Mouse (Mus musculus) kidney, embryonic 14.5 days (tissue): ENCODE data around the gene Thap2. TPM values are rescaled to one million over a fixed set of nuclear protein-coding genes. Genes with fewer than 3 reads are reported as not detected.

Experiments
- ATAC-seq: fragments of 200-750 bp; cut with Nextera tagmentation; 2 replicates; pipeline ENCODE4 v1.8.0; 2017; ENCODE audit warnings: moderate number of reproducible peaks, mild to moderate bottlenecking, moderate TSS enrichment, moderate library complexity; ENCODE audit not compliant: low FRiP score, low TSS enrichment
- H3K27ac ChIP-seq: fragments of 300-500 bp; sonication (generic); 2 replicates; pipeline ENCODE4 v1.5.1; 2014; ENCODE audit warnings: low read depth, mild to moderate bottlenecking, low read length, moderate library complexity, mixed read lengths
- H3K27me3 ChIP-seq: fragments of 300-500 bp; sonication (generic); 2 replicates; pipeline ENCODE4 v1.6.1; 2014; ENCODE audit warnings: mild to moderate bottlenecking, low read length; ENCODE audit not compliant: control insufficient read depth, insufficient read depth
- H3K36me3 ChIP-seq: fragments of 300-500 bp; sonication (generic); 2 replicates; pipeline ENCODE4 v1.6.1; 2014; ENCODE audit warnings: low read length, mixed read lengths; ENCODE audit not compliant: control insufficient read depth, insufficient read depth
- H3K4me1 ChIP-seq: fragments of 300-500 bp; sonication (generic); 2 replicates; pipeline ENCODE4 v1.6.1; 2014; ENCODE audit warnings: low read length, mixed read lengths; ENCODE audit not compliant: control insufficient read depth, insufficient read depth
- H3K4me2 ChIP-seq: fragments of 300-500 bp; sonication (generic); replicated peaks from 2 replicates; pipeline ENCODE4 v1.6.1; 2014; ENCODE audit warnings: low read depth, mild to moderate bottlenecking, low read length
- H3K4me3 ChIP-seq: fragments of 300-500 bp; sonication (generic); 2 replicates; pipeline ENCODE4 v1.5.1; 2014; ENCODE audit warnings: mild to moderate bottlenecking, low read length
- H3K9ac ChIP-seq: fragments of 300-500 bp; sonication (generic); 2 replicates; pipeline ENCODE4 v1.6.1; 2014; ENCODE audit warnings: low read depth, mild to moderate bottlenecking, low read length, moderate library complexity
- H3K9me3 ChIP-seq: fragments of 300-500 bp; sonication (generic); 2 replicates; pipeline ENCODE4 v1.6.1; 2016; ENCODE audit warnings: low read length; ENCODE audit not compliant: control insufficient read depth
- WGBS: fragments of 180-500 bp; shearing (Covaris S2); extraction: QIAGEN DNeasy Blood & Tissue Kit; methylation state at CpG from one replicate; pipeline ENCODE4 v1.1.7; 2014; 5-methylcytosine and 5-hydroxymethylcytosine counted together
- polyA plus RNA-seq: library from polyadenylated mRNA; unstranded; fragments of >200 nt; fragmentation: Nextera tagmentation; extraction: Ambion mirVana; gene quantifications from 2 replicates; pipeline ENCODE4 v1.2.1, GENCODE M21; 2014

Thap2 gene
- polyA plus RNA-seq, 1 experiment from 2014 or later = 21.5 TPM

DNA sequence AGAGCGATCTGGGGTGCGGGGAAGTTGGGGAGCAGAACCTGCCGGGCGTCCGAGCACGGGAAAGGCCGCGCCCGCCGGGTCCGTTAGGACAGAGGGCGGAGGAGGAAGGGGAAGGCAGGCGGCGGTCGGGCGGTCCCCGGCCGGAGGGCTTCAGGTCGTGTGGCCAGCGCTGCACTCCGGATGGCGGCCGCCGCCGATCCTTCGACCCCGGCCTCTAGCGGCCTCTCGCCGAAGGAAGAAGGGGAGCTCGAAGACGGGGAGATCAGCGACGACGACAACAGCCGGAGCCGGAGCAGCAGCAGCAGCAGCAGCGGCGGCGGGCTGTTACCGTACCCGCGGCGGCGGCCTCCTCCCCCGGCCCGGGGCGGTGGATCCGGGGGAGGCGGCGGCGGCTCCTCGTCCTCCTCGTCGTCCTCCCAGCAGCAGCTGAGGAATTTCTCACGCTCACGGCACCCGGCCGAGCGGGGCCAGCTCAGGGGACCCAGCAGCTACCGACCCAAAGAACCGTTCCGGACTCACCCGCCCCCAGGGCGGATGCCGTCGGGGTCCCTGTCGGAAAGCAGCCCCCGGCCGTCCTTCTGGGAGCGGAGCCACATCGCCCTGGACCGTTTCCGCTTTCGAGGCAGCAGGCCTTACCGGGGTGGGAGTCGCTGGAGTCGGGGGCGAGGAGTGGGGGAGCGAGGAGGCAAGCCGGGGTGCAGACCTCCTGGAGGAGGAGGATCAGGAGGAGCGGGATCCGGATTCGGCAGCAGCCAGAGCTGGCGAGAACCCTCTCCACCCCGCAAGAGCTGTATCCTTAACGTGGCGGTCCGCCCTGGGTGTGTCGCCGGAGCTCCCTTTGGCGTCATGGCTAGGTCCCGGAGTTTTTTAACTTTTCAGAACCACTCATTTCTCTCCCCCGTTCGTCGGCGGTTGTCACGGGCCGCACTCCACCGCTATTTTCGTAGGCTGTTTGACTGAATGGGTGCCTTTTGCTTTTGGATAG, 1.1 kb upstream of the Thap2 start:
- H3K4me3 ChIP-seq = peak overlapping the region; percentile 95
- H3K9ac ChIP-seq = peak overlapping the region; percentile 95
- under 1% methylated on average over 87 of the region's 101 CpGs for whole genome bisulfite sequencing
- H3K4me1 ChIP-seq = peaks cover 23% of the 10 kb centered on the region
- H3K9me3 ChIP-seq = no peaks in the 10 kb centered on the region
- peak; percentile 71 for ATAC-seq
- no peaks in the 10 kb centered on the region for H3K27me3 ChIP-seq
- H3K4me2 ChIP-seq = peak overlapping the region; percentile 68
- peaks cover 10% of the 10 kb centered on the region for H3K36me3 ChIP-seq
- H3K27ac ChIP-seq = peak overlapping the region; percentile 95

DNA sequence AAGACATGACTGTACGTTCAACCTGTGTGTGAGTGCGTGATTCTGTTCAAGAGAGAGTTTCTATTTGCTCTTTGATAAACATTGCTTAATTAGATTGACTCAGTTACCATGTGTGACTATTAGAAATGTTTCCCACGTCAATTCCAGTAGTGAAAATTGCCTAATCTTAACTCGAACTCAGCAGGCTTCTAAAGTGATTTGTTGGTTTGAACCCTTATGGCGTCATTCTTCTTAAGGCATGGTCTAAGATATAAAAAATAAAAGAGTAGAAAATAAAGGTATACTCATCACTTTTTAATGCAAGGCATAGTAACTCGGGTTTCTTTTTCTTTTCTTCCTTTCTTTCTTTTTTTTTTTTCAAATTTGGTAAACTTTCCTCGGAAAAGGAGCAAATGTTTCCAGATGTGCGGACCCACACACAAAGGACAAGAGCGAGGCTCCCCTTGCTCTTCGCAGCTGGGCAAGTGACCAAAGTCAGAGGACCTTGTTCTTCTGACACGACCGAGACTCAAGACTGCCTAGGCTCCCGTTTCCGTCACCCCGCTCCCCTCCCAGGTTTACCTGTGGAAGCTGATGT, 511 bp downstream of the Thap2 start:
- Histone ChIP-seq H3K9me3 (no peaks in the 10 kb centered on the region), H3K27me3 (no peaks in the 10 kb centered on the region), H3K4me2 (peak overlapping the region; percentile 55), H3K27ac (peak overlapping the region; percentile 95), H3K4me1 (peaks cover 23% of the 10 kb centered on the region), H3K36me3 (no peaks in the 10 kb centered on the region; the same call in 1 of the 2 replicates), H3K9ac (peak overlapping the region; percentile 80), H3K4me3 (peak overlapping the region; percentile 95)
- 2% methylated on average over 15 of the region's 15 CpGs for WGBS
- no peak for ATAC-seq

DNA sequence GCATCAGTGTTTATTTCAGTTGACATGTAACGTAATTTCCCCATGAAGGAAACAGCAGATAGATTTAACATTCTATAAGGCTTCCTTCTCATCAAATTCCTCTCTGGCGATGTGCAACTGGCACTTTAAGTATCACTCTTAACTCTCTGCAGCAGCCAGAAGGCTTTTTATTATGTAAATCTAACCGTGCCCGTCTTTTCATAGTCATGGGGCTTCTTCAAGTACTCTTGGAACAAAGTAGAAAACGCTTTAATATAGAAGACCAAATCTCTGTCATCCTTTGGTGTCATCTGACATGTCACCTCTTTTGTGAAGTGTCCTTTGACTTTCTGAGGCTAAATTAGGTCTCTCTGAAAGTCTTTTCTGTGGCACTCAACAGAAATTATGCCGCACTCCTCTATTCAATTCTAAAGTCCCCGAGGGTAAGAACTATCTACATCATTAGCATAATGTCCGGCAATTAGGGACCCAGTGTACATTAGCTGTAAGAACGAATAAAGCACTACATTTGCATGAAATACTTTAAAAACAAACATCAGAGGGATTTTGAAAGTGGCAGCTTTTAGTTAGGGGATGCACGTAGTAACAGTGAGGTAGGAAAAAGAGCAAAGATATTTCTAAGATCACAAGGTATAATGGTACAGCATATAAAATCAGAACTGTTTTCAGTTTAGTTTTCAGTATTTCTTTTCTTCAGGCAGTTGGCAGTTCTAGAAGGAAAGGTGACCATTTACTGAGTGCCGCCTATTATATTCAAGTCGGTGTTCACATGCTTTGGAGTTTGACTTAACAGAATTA, 1.2 kb downstream of the Thap2 start:
- no peak for ATAC-seq
- no peak overlapping the region for H3K27ac ChIP-seq

DNA sequence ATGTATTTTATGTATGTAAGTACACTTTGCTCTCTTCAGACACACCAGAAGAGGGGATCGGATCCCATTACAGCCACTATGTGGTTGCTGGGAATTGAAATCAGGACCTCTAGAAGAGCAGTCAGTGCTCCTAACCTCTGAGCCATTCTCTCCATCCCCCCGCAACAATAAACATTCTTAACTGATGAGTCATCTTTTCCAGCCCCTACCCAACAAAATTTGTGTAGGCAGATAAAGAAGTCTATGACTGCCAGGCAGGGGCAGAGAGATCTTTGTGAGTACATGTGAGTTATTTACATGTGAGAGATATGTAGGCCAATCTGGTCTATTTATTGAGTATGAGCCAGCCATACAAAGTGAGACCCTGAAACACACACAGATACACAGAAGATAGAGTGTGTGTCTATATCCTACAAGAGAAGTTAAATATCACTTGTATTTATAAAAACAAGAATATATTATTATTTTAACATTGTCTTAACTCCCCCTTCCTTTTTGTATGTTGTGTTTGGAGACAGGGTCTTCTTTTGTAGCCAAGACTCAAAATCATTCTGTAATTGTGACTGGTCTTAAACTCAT, 2.6 kb downstream of the Thap2 start:
- no peaks in the 10 kb centered on the region for H3K36me3 ChIP-seq
- H3K4me2 ChIP-seq = no peak overlapping the region
- H3K9ac ChIP-seq = no peak overlapping the region
- no peak overlapping the region for H3K4me3 ChIP-seq
- ATAC-seq = no peak
- H3K9me3 ChIP-seq = no peaks in the 10 kb centered on the region
- no peak overlapping the region for H3K27ac ChIP-seq
- peaks cover 11% of the 10 kb centered on the region for H3K4me1 ChIP-seq
- H3K27me3 ChIP-seq = no peaks in the 10 kb centered on the region
- 95% methylated on average over 2 of the region's 2 CpGs for WGBS

More for the DNA sequence above, 1.2 kb downstream of the Thap2 start:
- H3K27me3 ChIP-seq = no peaks in the 10 kb centered on the region
- WGBS = 43% methylated on average over 12 of the region's 12 CpGs
- peaks cover 16% of the 10 kb centered on the region for H3K4me1 ChIP-seq
- no peaks in the 10 kb centered on the region for H3K36me3 ChIP-seq
- H3K4me2 ChIP-seq = peak overlapping the region; percentile 55
- H3K9ac ChIP-seq = peak overlapping the region; percentile 80; the same call in 1 of the 2 replicates
- peak overlapping the region; percentile 95 for H3K4me3 ChIP-seq
- no peaks in the 10 kb centered on the region for H3K9me3 ChIP-seq

DNA sequence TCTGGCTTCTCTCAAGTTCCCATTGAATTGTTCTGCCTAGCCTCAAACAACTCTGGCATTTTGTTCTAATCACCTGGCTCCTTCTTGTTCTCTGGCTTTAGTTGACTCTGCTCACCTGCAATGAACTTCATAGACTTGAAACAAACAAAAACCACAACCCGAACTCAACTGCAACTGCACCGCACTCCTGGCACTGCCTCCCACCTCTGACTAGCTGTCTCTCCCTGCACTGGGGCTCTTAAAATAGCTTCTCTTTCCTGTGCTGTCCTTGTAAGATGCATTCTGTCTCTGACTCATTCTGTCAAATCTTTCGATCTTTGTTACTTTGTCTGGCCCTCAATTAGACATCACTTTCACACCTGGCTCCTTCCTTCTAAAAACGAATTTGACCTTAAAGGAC, 21.1 kb downstream of the Thap2 start:
- peak overlapping the region; percentile 75 for H3K4me2 ChIP-seq
- H3K9me3 ChIP-seq = no peaks in the 10 kb centered on the region
- peak overlapping the region; percentile 59 for H3K4me3 ChIP-seq
- peak overlapping the region; percentile 89; the same call in 1 of the 2 replicates for H3K27ac ChIP-seq
- no peak overlapping the region for H3K9ac ChIP-seq
- no peak for ATAC-seq
- H3K27me3 ChIP-seq = no peaks in the 10 kb centered on the region
- no peaks in the 10 kb centered on the region for H3K36me3 ChIP-seq
- H3K4me1 ChIP-seq = 0 out of 2 replicates have a peak, but pooled peaks cover 6% of the 10 kb centered on the region
- WGBS = 81% methylated on average over 4 of the region's 4 CpGs

DNA sequence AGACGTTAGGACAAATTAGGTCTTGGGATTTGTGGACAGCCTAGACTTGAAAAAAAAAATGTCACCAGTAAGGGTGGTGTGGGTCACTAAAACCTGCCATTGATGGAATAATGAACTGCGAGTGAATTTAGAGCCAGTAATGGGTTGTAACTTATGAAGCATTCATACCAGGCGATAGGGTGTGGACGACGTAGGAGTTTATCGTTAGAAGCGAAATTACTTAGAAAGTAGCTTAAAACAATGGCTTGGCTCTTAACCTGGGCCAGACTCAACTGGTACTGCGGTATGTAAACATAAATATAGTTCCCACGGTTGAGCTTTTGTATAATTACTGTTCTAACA, 21.6 kb downstream of the Thap2 start:
- Histone ChIP-seq H3K27me3 (no peaks in the 10 kb centered on the region), H3K4me1 (0 out of 2 replicates have a peak, but pooled peaks cover 6% of the 10 kb centered on the region), H3K9me3 (no peaks in the 10 kb centered on the region), H3K27ac (peak overlapping the region; percentile 89), H3K36me3 (no peaks in the 10 kb centered on the region), H3K9ac (peak overlapping the region; percentile 66), H3K4me3 (peak overlapping the region; percentile 59), H3K4me2 (peak overlapping the region; percentile 75)
- peak; percentile 10; the same call in 1 of the 2 replicates for ATAC-seq
- 10% methylated on average over 9 of the region's 9 CpGs for WGBS

DNA sequence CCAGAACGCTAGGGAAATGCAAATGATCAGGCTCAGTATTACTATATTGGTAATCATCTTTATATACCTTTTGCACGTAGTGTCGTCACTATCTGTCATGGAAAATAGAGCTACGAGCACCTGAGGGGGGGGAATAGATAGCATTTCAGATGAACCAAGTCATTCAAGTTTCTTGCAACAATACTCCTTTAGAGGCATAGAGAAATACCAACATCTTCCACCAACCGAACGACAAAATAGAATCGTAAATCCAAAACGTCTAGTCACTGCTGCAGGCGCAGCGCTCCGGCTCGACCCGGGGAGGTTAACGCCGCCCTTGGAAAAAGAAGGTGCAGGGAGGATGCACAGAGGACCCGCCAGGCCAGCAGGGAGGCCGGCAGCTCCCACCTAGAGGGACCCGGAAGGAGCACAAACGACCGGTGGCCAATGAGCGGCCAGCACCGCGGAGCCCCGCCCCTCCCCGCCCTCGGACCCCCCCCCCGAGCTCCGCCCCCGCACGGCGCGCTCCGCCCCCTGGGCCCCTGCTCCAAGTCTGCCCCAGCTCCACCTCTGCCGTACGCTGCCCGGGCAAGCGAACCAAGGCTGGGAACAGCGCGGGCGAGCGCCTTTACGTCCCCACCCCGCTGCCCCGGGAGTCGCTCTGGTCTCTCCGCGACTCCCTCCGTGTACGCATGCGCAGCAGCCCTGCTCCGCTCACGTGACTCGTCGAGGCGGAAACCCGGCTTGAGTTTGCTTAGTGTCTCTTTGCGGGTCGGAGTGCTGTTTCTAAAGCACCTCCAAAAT, 22.2 kb downstream of the Thap2 start, which contains the start of gene Tmem19:
Gene Tmem19 (minus strand): TSS at position 662 of the 783 bp plus-strand sequence.
- H3K9ac ChIP-seq = peak within 1 kb of the TSS; percentile 66
- H3K4me2 ChIP-seq = peak within 1 kb of the TSS; percentile 75
- H3K9me3 ChIP-seq = no peaks in the 10 kb centered on the region
- WGBS = 1% methylated on average over 42 of the region's 58 CpGs
- peak; percentile 99 for ATAC-seq
- peak within 1 kb of the TSS; percentile 89 for H3K27ac ChIP-seq
- H3K4me1 ChIP-seq = 0 out of 2 replicates have a peak, but pooled peaks cover 6% of the 10 kb centered on the region
- H3K4me3 ChIP-seq = peak within 1 kb of the TSS; percentile 59
- no peaks in the 10 kb centered on the region for H3K36me3 ChIP-seq
- no peaks in the 10 kb centered on the region for H3K27me3 ChIP-seq

DNA sequence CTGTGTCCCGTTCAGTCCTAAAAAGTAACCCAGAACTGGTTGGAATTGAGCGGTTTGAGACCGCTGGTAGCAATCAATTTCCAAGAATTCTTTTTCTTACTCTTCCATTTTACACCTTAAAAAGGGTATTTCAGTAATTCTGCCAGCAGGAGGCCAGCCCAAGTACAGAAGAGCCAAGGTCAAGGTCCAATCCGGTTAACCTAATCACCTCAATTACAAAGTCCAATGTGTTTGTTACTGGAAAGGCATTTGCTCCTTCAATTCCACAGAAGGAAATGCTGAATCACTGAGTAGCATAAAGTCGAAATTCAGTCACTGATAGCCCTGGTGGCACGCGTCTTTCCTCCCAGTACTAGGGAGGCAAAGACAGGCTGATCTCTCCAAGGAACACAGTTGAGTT, 25.2 kb downstream of the Thap2 start:
- ATAC-seq = no peak
- H3K4me2 ChIP-seq = no peak overlapping the region

More for the DNA sequence above, 25.2 kb downstream of the Thap2 start:
- no peak overlapping the region for H3K4me3 ChIP-seq
- H3K9ac ChIP-seq = no peak overlapping the region
- H3K9me3 ChIP-seq = no peaks in the 10 kb centered on the region
- WGBS = 91% methylated on average over 7 of the region's 7 CpGs
- H3K27ac ChIP-seq = no peak overlapping the region
- H3K4me1 ChIP-seq = 0 out of 2 replicates have a peak, but pooled peaks cover 6% of the 10 kb centered on the region
- H3K36me3 ChIP-seq = no peaks in the 10 kb centered on the region; the same call in 1 of the 2 replicates
- H3K27me3 ChIP-seq = no peaks in the 10 kb centered on the region
